Mouse (Mus musculus): ENCODE data around the gene Scn4b.

DNA sequence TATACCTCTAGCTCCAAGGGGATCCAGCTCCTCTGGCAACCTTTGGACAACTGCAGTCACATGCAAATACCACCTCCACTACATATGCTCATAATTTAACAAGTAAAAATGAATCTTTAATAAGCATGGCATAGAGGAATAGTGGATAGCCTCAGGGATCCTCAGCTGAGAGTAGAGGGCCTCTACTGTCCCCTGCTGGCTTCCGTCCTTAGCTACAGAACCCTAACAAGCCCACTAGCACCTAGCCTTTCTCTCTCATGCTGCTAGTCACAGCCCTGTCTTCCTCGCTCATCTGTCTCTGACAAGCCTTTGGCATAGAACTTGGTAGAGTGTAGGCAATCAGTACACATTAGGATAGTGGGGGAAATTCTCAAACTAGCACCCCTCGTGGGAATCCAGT is 47.4 kb upstream of the Scn4b start:
- TF ChIP-seq CTCF (conservative IDR thresholded peaks at IDR 0.05; ENCODE audit: insufficient read depth, insufficient read length, low read depth, low read length) = 0 out of 2 replicates have a peak, but pooled peaks have one; percentile 10
- no peak for TF ChIP-seq POLR2A (IDR thresholded peaks at IDR 0.05; ENCODE audit: low read depth, low read length)

All from kidney, adult 2 months (tissue).